Mouse (Mus musculus) cerebral cortex, adult 2 months (tissue): ENCODE results near the gene Ahnak.

ENCODE experiments used
- WGBS: fragments of 180-500 bp; shearing (Covaris S2); methylation state at CpG from one replicate; pipeline ENCODE4 v1.1.7; 2018; 5-methylcytosine and 5-hydroxymethylcytosine counted together

Gene Ahnak

DNA sequence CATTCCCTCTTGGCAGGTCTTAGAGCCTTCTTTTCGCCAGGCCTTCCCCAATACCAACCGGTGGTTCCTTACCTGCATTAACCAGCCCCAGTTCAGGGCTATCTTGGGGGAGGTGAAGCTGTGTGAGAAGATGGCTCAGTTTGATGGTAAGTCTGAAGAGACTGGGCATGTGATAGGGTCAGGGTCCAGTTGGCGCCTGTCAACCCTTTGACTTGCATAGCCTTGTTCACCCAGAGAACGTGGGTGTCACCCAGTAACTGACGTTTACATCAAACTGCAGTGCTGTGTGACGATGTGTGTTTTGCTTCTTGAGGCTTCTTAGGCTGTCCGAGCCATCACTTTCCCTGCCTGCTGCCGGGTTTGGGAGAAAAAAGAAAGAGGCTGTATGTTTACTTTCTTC, 16.6 kb upstream of the Ahnak start:
- 86% methylated on average over 8 of the region's 8 CpGs for WGBS

DNA sequence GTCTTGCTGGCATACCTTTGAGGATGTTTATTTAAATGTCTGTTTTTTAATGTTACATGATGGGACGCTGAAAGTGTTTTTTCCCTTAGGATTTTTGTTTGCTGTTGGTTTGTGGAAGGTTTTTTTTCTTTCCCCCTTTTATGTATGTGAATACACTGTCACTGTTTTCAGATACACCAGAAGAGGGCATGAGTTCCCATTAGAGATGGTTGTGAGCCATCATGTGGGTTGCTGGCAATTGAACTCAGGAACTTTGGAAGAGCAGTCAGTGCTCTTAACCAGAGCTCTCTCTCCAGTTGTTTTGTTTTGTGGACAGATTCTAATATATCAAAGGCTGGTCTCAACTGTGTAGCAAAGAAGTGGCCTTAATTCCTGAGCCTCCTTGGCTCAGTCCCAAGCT, 14.4 kb upstream of the Ahnak start:
- 92% methylated on average over 1 of the region's 1 CpGs for WGBS

DNA sequence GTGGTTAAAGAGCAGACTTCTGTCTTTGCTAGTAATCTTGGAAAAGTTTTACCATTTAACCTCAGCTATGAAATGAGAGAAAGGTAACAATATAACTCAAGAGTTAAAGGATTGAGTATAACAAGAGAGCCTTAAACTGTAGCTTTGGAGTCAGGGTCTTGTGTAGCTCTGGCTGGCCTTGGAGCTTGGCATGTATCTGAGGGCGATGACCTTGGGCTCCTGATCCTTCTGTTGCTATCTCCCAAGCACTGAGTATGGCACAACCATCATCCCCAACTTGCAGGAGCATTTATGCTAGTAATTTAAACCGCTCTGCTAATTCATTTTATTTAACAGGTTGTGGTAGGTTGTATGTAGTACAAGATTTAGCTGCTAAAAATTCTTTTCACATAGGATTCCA, 13.6 kb upstream of the Ahnak start:
- 95% methylated on average over 2 of the region's 2 CpGs for WGBS

DNA sequence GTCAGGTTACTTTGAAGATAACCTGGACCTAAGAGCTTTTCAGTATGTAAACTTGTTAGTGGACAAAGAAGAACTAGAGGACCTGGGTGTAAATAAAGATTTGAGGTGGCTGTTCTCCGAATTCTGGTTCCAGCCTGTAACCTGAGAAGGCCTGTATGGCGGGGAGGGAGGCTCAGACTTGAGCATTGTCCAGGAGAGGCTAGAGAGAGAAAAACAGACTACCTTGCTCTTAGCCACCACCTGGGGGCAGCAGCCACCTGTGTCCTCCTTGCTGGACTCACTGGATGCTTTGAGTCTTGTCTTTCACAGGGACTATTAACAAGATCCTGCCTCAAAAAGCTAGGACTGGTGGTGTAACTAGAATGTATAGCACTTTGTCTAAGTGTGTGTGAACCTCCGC, 12.5 kb upstream of the Ahnak start:
- WGBS = 57% methylated on average over 3 of the region's 3 CpGs

DNA sequence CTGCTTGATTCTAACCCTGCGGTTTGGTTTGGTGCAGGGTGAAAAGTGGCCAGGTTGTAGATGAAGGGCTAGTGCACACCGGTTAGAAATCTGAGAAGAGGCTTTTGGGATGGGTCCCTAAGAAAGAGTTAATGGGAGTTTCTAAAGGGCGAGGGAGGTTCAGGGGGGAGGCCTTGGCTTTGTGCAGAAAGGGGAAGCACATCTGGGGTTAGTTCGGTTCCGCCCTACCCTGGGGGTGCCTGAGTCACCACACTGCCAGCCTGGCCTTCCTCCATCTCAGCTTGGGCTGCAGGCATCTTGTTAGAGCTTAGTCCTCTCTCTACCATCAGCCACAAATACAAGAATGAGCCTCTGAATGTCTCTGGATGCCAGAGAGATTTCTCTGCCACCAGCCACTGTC, 8.3 kb upstream of the Ahnak start:
- 59% methylated on average over 5 of the region's 5 CpGs for WGBS

DNA sequence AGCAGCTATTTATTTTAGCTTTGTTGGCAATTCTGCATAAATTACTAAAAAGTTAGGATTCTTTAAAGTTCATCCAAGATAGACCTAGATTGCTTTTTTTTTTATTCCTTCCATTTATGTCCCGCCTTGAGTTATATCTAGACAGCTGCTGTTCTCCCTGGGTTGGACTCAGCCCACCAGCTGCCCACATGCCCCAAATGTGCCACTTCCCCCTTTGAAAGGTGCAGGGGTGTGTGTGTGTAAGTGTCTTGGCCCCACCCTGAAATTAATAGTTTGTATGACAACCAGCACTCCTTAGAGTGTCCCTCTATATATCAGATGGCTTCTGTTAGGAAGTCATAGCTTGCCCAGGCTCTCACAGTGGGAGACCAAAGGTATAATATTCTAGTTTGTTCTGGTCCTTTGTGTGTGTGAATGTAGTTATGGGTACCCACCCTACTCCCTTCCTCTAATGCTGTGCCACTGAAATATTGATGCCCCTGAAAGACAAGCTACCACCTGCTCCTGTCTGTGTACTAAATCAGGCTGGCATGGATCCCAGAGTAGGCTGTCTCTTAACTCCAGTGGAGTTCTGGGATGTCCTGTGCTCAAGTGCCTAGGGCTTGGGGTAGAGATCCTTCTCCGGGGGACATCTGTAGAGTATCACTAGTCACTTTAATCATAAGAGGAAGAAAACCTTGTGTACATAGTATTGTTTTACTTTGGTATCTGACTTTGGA, 7.5 kb upstream of the Ahnak start:
- 49% methylated on average over 2 of the region's 2 CpGs for WGBS

GRCm38 (mm10) chr19:8982303-8983149, 6.6 kb upstream of the Ahnak start:
- WGBS = 61% methylated on average over 5 of the region's 5 CpGs

DNA sequence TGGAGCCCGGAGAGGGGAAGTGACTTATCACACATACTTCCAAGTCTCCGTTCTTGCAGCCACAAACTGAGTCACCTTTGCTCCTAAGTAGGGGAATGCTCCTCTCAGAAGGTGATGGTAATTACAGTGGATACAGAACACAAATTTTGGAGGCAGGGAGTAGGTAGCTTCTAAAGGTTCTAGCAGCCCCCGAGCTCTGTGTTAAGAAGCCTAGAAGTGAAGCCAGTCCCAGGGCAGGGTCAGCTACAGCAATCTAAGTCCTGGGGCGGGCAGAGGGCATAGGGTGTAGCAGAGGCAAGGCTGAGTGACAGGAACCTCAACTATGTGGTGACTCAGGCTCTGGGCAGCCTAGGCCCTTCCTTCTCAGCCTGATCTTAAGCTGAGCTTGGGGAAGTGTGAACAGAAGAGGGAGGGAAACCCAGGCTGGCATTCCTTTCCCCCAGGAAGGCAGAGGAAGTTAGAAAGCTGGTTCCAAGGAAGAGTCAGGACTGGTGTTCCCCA, 5.9 kb upstream of the Ahnak start:
- 61% methylated on average over 4 of the region's 4 CpGs for WGBS

- 12% methylated on average over 7 of the region's 7 CpGs for WGBS
Measured at GRCm38 (mm10) chr19:8984255-8984868, 4.7 kb upstream of the Ahnak start.

DNA sequence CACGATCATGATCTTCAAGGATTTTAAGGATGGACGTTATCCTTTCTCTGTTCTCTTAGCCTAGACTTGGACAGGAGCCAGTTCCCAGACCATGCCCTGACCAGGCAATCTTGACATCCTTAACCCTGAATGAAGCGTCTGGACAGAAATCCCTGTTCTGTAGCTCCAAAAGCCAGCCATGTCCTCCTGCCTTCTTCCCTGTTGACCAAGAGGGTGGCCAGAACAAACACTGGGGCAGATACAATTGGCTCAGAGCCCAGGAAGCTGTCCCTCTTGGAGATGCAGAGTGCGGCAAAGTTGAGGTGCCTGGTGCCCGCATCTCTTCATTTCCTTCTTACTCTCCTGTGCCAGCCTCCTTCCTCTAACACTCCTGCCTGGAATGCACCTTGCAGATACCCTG, 3.2 kb upstream of the Ahnak start:
- WGBS = 73% methylated on average over 5 of the region's 5 CpGs

GRCm38 (mm10) chr19:8987816-8988215, 1.3 kb upstream of the Ahnak start:
- 87% methylated on average over 2 of the region's 2 CpGs for WGBS

DNA sequence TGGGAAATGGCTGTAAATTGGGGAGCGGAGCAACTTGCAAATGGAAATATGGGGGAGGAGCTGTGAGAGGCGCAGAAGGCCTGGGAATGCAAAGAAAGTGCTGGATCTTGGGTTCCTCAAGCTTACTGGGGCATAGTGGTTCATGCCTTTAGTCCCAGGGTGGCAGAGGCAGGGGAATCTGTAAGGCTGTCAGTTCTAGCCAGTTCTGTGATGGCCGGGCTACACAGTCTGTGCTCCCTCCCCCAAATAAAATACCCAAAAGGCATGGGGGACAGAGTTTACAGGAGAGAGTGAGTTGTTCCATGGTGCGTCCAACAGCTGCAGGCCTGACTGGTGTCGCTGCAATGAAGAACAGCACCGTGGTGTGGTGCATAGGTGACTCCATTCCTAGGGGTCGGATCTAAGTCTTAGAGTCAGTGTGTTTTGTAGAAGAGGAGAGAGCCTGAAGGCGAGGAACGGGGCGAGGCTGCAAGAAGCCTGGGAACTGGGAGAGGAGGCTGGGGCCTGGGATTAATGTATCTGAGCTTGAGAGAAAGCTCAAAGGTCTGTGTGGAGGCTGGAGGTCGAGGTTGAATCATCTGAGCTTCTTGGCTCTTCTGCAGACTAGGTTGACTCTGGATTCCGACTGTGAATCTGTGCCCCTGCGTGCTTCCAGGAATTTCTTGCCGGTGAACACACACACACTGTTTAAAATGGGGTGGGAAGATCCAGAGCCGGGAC, 578 bp upstream of the Ahnak start:
- 59% methylated on average over 15 of the region's 15 CpGs for WGBS

DNA sequence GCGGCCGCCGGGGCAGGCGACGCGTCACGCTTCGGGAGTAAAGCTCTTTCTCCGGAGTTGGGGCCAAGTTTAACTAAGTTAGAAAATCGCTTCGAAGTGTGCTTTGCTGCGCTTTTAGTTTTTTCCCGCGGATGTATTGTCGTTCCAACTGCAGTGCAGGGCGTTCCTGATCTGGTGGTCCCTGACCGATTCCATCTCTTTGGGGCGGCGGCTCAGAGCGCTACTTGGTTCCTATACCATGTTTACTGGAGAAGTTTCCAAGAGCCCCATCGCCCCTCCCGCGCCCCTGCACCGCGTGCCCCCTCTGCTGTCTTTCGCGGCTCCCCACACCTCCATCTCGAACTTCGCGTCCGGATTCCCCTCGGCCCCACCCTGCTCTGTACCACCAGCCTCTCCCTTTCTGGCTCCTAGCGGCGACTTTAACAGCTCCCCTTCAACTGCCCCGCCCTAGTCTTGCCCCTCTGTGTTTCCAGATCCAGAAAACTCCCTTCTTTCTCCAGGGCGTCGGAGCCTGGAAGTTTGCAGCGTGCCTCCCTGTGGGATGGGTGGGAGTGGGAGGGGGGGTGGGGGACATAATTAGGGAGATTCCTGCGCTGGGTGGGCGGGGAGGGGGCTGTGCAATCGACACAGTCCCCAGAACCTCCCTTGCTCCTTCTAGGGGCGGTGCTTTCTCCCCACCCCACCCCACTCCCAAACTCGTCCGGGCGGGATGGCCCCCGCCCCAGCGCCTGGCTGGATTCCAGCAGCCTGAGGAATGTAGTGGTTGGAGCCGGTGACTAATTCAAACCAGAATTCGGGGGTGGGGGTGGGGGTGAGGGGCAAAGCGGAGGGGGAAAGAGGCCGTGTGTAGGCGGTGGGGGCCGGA, 715 bp downstream of the Ahnak start:
- WGBS = under 1% methylated on average over 53 of the region's 53 CpGs

GRCm38 (mm10) chr19:8990432-8991102, 1.5 kb downstream of the Ahnak start:
- 32% methylated on average over 15 of the region's 15 CpGs for WGBS

- 79% methylated on average over 4 of the region's 4 CpGs for WGBS
Measured at GRCm38 (mm10) chr19:8991245-8991870, 2.3 kb downstream of the Ahnak start.

- 77% methylated on average over 13 of the region's 13 CpGs for whole genome bisulfite sequencing
Measured at GRCm38 (mm10) chr19:8991871-8992735, 3.0 kb downstream of the Ahnak start.

DNA sequence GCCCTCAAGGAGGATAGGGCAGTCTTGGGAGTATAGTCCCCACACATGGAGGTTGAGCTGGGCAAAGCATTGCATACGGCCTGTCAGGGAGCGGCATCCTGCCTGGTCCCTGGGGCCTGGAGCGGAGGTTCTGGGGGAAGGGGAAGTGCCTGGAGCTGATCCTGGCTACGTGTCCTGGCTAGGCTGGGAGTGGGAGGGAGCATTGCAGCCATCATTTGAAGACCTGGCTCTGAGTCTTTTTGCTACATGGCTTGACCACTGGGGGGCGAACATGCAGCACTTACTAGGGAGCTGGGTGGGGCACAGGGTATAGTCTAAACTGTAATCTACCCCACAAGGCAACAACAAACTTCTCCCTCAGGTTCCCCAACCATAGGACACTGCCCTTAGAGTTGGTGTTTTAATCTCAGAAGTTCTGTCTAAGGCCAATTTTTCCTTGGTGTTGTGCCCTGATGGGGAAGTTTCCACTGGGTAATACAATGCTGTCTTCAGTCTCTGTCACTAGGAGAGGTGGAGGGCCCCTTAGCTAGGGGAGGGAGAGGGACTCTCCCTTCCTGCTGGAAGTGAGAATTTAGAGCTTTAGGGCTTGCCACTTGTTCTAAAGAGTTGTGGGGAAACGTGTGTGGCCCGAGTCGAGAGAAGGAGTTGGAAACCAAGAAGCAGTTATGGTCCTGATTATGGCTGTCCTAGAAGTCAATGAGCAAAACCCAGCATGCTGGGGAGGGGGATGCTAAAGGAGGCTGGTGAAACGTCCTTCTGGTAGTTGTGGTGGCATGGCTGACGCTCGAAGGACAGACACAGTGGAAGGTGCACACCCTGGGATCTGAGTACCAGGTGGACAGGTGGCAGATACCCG, 3.9 kb downstream of the Ahnak start:
- WGBS = 41% methylated on average over 12 of the region's 12 CpGs

- 70% methylated on average over 2 of the region's 2 CpGs for WGBS
Measured at GRCm38 (mm10) chr19:8993625-8993912, 4.5 kb downstream of the Ahnak start.
